21 mouse cellular contexts compared by ENCODE assay signal in the genomic region with DNA sequence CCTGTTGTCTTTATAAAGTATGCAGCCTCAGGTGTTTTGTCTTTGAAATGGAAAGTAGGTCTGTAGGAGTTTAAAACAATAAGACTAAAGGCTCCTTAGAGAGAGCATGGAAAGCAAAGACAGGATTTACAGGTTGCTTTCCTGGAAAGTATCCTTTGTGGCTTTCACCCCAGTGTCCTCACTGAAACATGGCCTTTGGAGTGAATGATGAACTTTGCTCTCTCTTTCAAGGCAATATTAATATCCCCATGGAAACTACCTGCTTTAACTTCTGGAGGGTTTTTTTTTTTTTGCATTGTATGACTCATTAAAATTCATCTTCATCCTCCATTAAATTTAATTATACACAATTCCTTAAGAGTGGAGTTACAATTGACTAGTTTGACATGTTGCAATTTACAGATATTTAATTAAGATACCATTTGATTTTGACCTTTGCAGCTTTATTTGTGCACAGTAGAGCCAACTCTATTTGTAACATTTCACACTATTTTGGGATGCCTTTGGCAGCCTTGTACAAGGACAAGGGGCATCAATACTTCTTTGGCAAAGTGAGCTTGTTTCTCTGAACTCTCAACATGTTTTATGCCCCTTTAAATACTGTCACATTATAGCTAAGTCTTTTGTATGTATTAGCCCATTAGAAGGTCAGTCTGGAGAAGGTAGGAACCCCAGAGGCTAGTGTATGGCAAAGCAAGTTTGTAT.
A peak's percentile ranks its signal among the peaks of the same experiment; 100 is the strongest.
DNase-seq lines count a peak whose midpoint lies in the region; ATAC-seq and TF ChIP-seq lines count a peak whose summit lies in the region.
"Had no signal": no experiment of that assay in that cellular context is flagged by ENCODE, and none has a peak within 500 bp of the region (broad histone marks: within the 10 kb centered on the region; RNA-seq: fewer than 3 reads in every experiment).

No protein-coding gene starts in this region.

- H3K79me2 ChIP-seq in liver, adult 2 months (ENCODE audit: control insufficient read depth, insufficient read depth, low read length) = no peaks in the 10 kb centered on the region

- TF ChIP-seq POLR2A in kidney, adult 2 months (IDR thresholded peaks at IDR 0.05; ENCODE audit: low read depth, low read length) = no peak
- TF ChIP-seq POLR2A in liver, adult 2 months (IDR thresholded peaks at IDR 0.05; ENCODE audit: extremely low read depth, insufficient read depth, low read length) = no peak

- H3K9me3 ChIP-seq in liver, embryonic 11.5 days (ENCODE audit: control insufficient read depth, low read length) = no peaks in the 10 kb centered on the region
- H3K9me3 ChIP-seq: G1E had no signal

- peaks cover 14% of the 10 kb centered on the region; the same call in 1 of the 2 replicates for H3K4me1 ChIP-seq in kidney, adult 2 months (ENCODE audit: control insufficient read depth, insufficient read depth, low read length)
- peaks cover 8% of the 10 kb centered on the region; the same call in 1 of the 2 replicates for H3K4me1 ChIP-seq in liver, adult 2 months (ENCODE audit: control insufficient read depth, insufficient read depth, low read length)
- no peaks in the 10 kb centered on the region for H3K4me1 ChIP-seq in liver, embryonic 11.5 days (replicated peaks; ENCODE audit: control insufficient read depth, insufficient read depth, low read length)

- no peak overlapping the region for H3K4me2 ChIP-seq in liver, embryonic 11.5 days

- H3K27ac ChIP-seq in kidney, adult 2 months (ENCODE audit: insufficient read depth, low read depth, low read length) = no peak overlapping the region
- H3K27ac ChIP-seq in liver, adult 2 months (replicated peaks; ENCODE audit: insufficient read depth, low read depth, low read length) = no peak overlapping the region
- no peak overlapping the region for H3K27ac ChIP-seq in liver, embryonic 11.5 days (ENCODE audit: low read depth, low read length)

- no peaks in the 10 kb centered on the region for H3K27me3 ChIP-seq in kidney, adult 2 months (replicated peaks; ENCODE audit: control insufficient read depth, insufficient read depth, low read length)
- H3K27me3 ChIP-seq in liver, adult 2 months (ENCODE audit: control insufficient read depth, insufficient read depth, low read length) = no peaks in the 10 kb centered on the region
- no peaks in the 10 kb centered on the region for H3K27me3 ChIP-seq in liver, embryonic 11.5 days (replicated peaks; ENCODE audit: control insufficient read depth, insufficient read depth, low read length)
- H3K27me3 ChIP-seq: CH12.LX, Patski had no signal

- no peaks in the 10 kb centered on the region for H3K36me3 ChIP-seq in kidney, adult 2 months (ENCODE audit: control insufficient read depth, insufficient read depth, low read length)
- H3K36me3 ChIP-seq in liver, adult 2 months (ENCODE audit: control insufficient read depth, insufficient read depth, low read length) = no peaks in the 10 kb centered on the region
- no peaks in the 10 kb centered on the region for H3K36me3 ChIP-seq in liver, embryonic 11.5 days (ENCODE audit: control insufficient read depth, insufficient read depth, low read length)
- H3K36me3 ChIP-seq: G1E had no signal

- no peak overlapping the region for H3K4me3 ChIP-seq in kidney, adult 2 months (ENCODE audit: insufficient read depth, low read depth, low read length)
- no peak overlapping the region for H3K4me3 ChIP-seq in liver, adult 2 months (ENCODE audit: insufficient read depth, low read depth, low read length)
- H3K4me3 ChIP-seq in liver, embryonic 11.5 days (ENCODE audit: low read depth, low read length) = no peak overlapping the region

- no peak for TF ChIP-seq CTCF in kidney, adult 2 months (conservative IDR thresholded peaks at IDR 0.05; ENCODE audit: insufficient read depth, insufficient read length, low read depth, low read length)
- TF ChIP-seq CTCF in liver, adult 2 months (IDR thresholded peaks at IDR 0.05; ENCODE audit: low read depth, low read length) = no peak

- no peak for ATAC-seq in liver, embryonic 11.5 days (replicated peaks; ENCODE audit: low FRiP score)
- ATAC-seq: activated CD4-positive, CD25-positive, alpha-beta regulatory T cell, adult 4 months; CD4-positive, CD25-positive, alpha-beta regulatory T cell, adult 4 months; Patski had no signal

- peak; percentile 70 for DNase-seq in kidney, adult 2 months
- DNase-seq in kidney, postnatal 4 days = no peak
- peak; percentile 62 for DNase-seq in kidney, adult 9 months
- DNase-seq in kidney, postnatal 25 days = no peak
- peak; percentile 92 for DNase-seq in liver, adult 2 months (ENCODE audit: extremely low read depth, low read depth, low spot score)
- no peak for DNase-seq in liver, embryonic 11.5 days (ENCODE audit: low spot score)
- DNase-seq: adrenal gland, adult 2 months; adrenal gland, adult 8-10 months; adrenal gland, postnatal 10 days; adrenal gland, postnatal 14 days; adrenal gland, postnatal 25 days; adrenal gland, postnatal 36 days; B cell, adult 2 months; cerebellum, adult 11 months; cerebellum, adult 11-12 months; cerebellum, adult 18-20 months had no signal

- no peak overlapping the region for H3K9ac ChIP-seq in liver, adult 2 months (ENCODE audit: low read depth, low read length)
- H3K9ac ChIP-seq in liver, embryonic 11.5 days (ENCODE audit: low read depth, low read length) = no peak overlapping the region

Comparison
In these comparisons a context has a peak if more than half of its experiments do, and no peak if none do; other contexts are left out.
1. DNase-seq: peak in kidney, adult 2 months (single experiment), kidney, adult 9 months (single experiment) and liver, adult 2 months (single experiment); none in kidney, postnatal 4 days (0 of 2), kidney, postnatal 25 days (0 of 2) and liver, embryonic 11.5 days (single experiment).